Mouse (Mus musculus) lung, postnatal 36 days (tissue): ENCODE measurements at regions not wholly inside any gene's neighbourhood (a gene's known extent, or its start where the extent isn't known, plus 50 kb on each side); places are given as distances from the start of the nearest gene placed in this dataset.
A peak's percentile ranks its signal among the peaks of the same experiment; 100 is the strongest.

ENCODE experiments used
- DNase-seq: peaks from one replicate; pipeline ENCODE4 v3.0.0; 2022; ENCODE audit warnings: mixed read lengths

GRCm38 (mm10) chr14:45992041-45992869, 334.3 kb upstream of the Ddhd1 start:
- peak; percentile 85 for DNase-seq

DNA sequence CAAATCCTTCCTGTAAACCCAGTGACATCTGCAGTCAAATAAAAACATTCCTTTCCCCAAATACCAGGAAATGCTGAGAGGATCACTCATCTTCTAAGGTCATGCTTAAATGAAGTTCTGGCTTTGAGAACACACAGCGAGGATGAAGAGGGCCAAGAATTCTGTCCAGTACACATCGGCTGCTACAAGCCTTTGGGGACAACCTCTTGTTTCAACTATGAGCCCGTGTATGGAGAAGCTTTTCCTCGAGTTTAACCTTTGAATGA, 334.9 kb upstream of the Ddhd1 start:
- DNase-seq = peak; percentile 43

GRCm38 (mm10) chr14:45993669-45994068, 335.7 kb upstream of the Ddhd1 start:
- DNase-seq = peak; percentile 91

DNA sequence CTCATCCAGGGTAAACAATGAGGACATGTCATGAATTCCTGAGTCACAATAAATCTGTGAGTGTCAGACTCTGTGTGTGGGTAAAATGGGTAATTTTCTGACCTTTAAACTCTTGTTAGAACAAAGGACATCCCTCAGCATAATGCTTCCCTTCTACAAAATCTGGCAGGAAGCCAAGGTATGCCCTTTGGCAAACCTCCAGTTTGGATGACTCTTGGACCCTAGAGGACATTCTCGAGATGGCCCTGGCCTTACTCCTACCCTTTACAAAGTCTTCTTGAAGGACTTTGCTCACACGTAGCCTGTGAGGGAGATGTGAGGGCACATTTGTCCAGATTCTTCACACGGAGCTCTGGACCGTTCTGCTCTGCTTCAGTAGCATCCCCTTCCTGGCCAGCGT, 338.8 kb upstream of the Ddhd1 start:
- DNase-seq = peak; percentile 50

DNA sequence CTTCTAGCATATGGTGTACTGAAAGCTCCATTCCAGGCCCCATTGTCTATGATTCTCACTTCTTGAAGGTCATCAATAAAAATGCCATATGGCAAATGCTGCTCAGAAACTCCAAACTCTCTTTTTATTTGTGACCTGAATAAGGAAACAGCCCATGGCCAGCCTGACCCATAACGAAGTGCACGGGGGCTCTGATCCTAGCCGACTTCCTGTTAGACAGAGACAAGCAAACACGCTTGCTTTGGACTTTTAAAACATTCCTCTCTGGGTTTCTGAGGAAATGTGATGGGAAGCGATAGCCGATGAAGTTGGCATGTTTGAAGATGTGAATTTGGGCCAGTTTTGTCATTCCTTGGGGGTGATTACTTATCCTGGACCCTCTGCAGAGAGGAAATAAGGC, 346.1 kb upstream of the Ddhd1 start:
- DNase-seq = peak; percentile 13

DNA sequence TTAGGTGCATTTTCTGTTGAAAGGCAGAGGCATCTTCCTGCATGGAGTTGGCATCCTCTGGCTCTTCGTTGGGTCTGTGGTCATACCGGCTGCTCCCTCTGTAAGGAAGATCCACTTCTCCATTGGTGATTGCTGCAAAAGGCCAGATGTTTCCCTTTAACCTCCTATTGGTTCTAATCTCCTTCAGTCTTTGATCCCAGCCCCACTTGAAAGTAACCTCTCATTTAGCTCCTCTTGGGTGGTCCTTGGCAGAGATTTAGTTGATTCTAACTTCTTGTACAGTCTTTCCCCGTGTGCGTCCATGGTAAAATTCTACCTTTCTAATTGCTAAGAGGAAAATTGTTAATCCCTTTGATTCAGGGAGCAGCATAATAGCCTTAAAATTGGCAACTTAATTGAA, 347.4 kb upstream of the Ddhd1 start:
- no peak for DNase-seq

DNA sequence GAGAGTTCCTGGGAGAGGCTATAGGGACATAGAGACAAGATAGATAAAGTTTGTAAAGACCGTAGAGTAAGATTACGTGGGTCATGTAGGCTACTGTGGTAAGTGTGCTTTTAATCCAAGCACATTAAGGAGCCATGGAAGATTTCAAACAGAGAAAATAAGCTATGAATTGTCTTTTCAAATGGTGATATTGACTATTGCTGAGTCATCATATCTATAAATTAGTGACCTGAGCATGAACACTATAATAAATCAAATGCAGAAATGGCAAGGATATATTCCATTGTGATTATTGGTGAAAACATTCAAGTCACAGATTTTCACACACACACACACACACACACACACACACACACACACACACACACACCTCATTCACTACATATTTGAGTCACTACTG, 355.3 kb upstream of the Ddhd1 start:
- DNase-seq = no peak

DNA sequence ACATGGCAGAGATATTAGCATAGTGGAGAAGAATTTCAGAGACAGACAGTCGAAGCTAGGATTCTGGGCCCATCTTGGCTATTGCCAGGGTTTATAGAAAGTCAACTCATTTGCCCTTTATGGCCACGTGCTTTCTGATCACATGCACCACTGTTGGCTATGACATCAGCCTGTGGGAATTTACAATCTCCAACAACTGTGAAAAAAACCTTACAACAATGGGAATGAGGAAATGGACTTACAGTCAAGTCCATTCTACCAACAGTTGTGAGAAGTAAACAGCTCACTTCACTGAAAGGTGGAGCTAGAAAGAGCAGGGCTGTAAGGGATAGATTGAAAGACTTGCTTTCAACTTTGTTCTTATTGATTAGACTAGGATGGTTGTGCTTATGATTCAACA, 356.1 kb upstream of the Ddhd1 start:
- DNase-seq = no peak

DNA sequence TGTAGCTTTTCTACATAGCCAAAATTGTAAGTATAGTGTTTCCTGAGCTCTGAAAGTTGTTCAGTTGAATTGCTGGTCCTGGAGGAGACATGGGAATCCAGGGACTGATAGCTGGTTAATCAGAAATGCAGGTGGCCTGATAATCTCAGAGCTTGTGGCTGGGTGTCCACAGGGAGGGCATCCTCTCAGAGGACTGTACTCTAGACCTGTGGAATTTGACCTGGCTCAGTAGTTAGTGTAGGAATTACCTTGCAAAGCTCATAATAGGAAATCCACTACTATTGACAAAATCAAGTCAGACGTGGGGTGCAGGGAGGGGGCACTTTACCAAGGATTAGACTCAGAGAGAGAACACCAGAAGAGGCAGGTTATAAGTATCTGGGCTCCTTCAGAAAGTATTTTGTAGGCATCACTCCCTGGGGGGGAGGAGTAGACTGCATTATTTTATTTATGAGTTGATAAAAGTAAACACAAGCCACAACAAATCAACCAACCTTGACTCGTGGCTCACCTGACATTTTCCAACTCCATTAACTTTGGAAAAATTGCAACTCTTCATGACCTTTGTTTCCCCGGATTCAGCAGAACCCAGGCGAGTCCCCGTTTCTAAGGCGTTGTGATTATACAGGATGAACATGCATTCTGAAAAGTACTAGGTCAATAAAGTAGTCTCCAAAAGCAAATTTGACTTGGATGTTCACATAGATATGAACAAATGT, 357.9 kb upstream of the Ddhd1 start:
- no peak for DNase-seq

DNA sequence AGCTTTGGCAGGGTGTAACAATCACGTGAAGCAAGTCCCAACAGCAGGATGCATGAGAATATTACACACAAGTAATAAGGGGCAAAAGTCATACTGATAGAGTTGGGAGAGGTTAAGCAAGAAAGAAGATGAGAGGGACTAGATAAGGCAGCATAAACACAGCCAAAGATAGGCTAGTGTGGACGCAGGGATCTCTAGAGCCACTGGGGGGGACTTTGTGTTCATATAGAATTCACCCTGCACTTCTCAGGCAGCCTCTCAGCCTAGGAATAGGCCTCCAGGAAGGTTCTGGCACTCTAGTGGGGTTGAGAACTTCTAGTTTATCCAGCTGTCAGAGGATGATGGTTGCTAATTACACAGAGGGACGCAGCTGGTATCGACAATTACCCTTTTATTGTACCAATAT, 358.8 kb upstream of the Ddhd1 start:
- DNase-seq = no peak

DNA sequence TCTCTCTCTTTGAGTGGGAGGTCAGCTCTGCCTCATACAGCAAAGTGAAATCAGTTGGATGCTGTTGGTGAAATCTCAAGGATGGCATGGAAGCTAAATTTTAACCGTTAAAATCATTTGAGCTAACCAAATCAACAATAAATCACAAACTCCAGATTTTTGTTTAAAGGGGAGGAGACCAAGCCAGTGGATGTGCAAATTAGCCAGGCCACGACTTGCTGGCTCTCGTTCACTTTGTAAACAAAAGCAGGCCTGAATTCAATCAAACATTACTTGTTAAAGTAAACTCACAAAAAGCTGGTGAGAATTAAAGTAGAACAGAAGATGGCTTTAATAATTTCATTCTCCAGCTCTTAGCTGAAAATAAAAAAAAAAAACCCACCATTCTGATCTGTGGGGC, 359.3 kb upstream of the Ddhd1 start:
- peak; percentile 44 for DNase-seq

DNA sequence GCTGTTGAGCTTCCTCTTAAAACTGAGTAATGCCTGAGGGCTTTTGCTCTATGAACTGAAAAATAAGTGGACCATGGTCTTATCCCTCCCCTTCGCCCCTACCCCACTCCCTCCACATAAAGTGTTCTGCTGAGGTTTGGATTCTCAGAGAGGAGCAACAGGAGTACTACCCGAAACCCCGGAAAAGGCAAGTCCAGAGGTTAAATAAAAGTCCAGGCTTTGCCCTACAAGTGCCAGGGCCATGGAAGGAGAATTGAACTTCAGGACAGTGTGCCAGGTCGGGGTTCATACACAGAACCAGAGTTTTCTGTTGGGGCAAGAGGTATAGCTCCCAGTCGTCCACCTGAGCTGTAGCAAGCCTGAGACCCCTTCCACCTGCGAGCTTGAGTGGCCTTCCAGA, 360.0 kb upstream of the Ddhd1 start:
- DNase-seq = no peak

DNA sequence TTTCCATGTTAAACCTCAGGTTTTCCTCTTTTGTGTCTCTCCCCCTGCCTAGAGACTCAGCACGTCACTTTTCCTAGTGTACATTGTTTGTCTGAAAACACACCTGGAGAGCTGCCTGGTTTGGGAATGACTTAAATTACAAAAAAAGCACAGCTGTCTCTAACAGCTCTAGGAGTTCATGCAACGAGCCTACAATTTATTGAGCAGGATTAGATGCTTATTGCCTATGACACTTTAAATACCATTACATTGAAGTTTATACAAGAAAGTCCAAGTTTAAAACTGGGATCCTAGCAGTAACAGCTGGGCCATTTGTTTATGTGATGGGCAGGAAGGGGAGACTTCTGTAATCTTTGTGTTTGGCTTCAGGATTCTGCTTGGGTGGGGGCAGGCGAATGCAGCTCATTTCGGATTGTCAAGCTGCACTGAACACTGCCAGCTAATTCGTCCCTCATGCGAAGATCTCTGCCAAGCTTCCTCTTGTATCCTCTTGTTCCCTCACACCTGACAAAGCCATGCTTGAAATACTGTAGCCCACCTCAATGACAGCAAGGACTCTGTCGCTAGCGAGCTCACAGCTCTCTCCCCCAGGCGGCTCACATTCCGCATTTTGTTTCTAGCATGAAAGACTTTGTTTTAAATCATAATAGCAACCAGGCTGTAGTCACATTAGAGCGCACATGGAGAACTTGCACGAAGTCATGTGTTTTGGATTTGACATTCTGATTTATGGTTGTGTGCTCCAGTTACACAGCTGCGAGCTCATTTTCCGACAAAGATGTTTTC, 359.8 kb upstream of the Gm15217 start:
- DNase-seq = peak; percentile 23

DNA sequence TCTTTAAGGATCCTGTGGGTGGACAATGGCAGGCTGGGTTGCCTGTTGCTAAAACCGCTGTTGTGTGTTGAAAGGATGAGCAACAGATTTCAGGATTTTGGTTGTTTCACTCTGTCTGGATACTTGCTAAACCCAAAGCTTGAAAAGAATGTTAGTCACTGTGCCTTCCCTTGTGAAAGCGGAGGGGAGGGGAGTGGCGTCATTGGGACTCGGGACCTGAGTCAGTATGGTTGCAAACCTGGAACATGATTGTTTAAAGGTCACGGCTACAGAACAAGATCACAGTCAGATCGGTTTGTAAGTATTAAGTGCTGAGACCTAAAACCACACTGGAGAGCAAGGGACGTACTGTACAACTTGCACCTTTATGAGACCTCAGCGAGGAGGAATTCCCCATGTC, 344.9 kb upstream of the Gm15217 start:
- DNase-seq = no peak

DNA sequence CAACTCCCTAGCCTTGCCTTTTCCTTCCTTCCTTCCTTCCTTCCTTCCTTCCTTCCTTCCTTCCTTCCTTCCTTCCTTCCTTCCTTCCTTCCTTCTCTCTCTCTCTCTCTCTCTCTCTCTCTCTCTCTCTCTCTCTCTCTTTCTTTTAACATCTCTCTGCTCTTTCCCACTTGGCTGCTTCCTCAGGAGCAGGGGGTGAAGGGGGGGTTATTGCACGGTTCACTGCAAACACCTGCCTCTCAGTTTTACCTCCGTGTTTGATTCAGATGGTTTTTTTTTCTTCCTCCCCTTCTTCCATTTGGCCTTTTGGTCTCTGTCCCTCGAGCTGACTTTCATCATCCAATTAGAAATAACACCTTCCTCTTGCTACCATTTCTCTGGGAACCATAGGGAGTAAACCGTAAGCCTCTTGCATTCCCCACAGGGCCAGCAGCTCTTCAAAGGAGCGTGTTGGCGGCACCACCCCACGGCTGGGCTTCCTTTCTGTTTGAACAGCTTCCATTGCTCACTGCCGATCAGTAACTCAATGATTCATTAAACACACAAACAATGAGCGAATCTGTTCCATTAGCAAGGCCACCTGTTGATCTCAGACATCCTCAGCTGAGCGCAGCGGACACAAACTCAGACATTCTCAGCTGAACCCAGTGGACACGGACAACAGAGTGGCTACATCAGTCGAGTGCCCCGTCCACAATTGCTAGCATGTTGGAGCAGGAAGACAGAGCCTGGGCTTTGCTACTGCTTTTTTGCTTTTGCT, 318.4 kb upstream of the Gm15217 start:
- peak; percentile 34 for DNase-seq

DNA sequence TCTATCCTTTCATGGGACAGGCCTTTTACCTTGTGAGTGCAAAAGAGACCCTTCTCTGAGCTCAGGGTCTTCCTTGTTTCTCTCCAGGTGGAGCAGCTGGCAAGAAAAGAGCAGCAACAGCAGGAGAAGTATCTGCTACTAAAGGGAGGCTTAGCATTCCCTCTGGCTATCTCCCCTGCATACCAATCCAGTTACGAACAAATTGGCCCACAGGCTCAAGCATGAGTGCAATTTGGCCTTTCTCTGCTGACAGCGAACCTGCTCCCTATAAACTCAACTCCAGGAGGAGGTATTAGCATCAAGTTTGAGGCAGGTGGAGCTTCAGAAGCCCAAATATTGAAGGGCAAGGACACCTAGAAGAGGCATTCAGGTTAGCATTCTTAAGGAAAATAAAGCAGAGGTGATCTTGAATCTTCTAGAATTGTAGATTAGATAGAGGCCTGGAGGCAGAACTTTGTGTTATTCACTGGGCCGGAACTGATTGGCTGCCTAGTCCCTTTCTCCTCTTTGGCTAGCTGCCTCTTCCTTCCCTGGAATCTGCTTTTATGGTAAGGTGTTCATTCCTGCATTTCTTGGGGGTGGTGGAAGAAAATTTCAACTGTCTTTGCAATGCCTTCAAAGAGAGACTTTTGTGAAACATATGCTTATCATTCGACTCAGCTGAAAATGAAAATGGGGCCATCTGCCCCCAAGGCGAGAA, 312.0 kb upstream of the Gm15217 start:
- peak; percentile 38 for DNase-seq

DNA sequence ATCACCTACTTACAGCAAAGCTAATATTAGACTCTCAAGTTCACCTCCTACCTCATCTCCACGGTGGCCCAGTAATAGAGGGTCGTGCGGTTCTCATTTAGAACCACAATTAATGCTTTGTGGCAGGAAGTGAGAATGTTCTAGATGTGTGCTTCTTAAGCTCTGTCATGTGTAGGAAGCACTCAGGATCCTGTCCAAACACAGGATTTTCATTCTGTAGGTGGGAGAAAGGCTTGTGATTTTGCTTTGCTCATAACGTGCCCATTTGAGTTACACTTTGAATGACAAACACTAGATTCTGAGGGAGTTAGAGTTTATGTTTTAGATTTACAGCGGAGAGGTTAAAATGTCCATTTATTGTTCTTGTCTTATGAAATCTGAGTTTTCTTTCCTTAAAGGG, 308.0 kb upstream of the Gm15217 start:
- no peak for DNase-seq

- DNase-seq = peak; percentile 21
These were observed 302.5 kb upstream of the Gm15217 start for GRCm38 (mm10) chr14:46076738-46077137.

- DNase-seq = no peak
These were observed 301.6 kb upstream of the Gm15217 start for GRCm38 (mm10) chr14:46077406-46078131.

DNA sequence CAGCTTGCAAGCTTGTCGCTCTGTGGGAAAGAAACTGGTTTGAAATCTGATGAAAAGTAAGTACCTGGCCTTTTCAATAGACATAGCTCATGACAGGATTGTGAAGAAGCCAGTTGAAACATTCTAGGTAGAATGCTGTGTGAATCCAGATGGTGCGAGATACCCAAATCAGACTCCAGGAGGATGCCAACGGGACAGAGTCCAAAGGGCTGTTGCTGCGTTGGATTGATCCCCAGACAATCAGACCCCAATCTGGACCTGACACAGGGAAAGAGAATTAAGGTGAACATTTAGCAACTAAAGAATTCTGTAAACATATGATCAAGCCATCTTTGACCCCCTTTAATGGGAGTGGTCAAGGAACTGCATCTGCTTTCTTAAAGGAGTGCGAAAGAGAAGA, 296.6 kb upstream of the Gm15217 start:
- no peak for DNase-seq

GRCm38 (mm10) chr14:46088968-46089691, 290.1 kb upstream of the Gm15217 start:
- peak; percentile 10 for DNase-seq
